Mouse (Mus musculus) MEL (cell line): ENCODE data around the gene D430041D05Rik. TPM values are rescaled to one million over a fixed set of nuclear protein-coding genes. Genes with fewer than 3 reads are reported as not detected.

ENCODE experiments used
- DNase-seq: peaks from one replicate; pipeline ENCODE4 v3.0.0; 2011; ENCODE audit warnings: low read depth, low spot score
- H3K27ac ChIP-seq: 2 replicates; pipeline ENCODE4 v1.5.1; 2012; ENCODE audit warnings: low read depth, mild to moderate bottlenecking, control low read depth, low read length, moderate library complexity; ENCODE audit not compliant: control insufficient read depth
- H3K27me3 ChIP-seq, 2 experiments: fragments of 150-350 bp in 1 of 2; sonication (generic) in 1 of 2; 2 replicates each; pipeline ENCODE4 v1.6.1; 2012; ENCODE audit warnings: low read length in 2 of 2, mild to moderate bottlenecking in 2 of 2, improper control_type of control experiment in 1 of 2, moderate library complexity in 1 of 2; ENCODE audit not compliant: insufficient read depth in 2 of 2, control insufficient read depth in 1 of 2
- H3K36me3 ChIP-seq, 2 experiments: 2 replicates each; pipeline ENCODE4 v1.6.1; 2012 to 2014; ENCODE audit warnings: low read length in 2 of 2, improper control_type of control experiment in 1 of 2, inconsistent platforms in 1 of 2, mild to moderate bottlenecking in 1 of 2; ENCODE audit not compliant: insufficient read depth in 2 of 2, control insufficient read depth in 1 of 2
- H3K4me1 ChIP-seq, 2 experiments: fragments of 150-350 bp in 1 of 2; sonication (generic) in 1 of 2; 2 replicates each; pipeline ENCODE4 v1.6.1; 2012; ENCODE audit warnings: low read length in 2 of 2, improper control_type of control experiment in 1 of 2, mild to moderate bottlenecking in 1 of 2; ENCODE audit not compliant: insufficient read depth in 2 of 2, control insufficient read depth in 1 of 2
- H3K4me3 ChIP-seq, 2 experiments: fragments of 150-350 bp in 1 of 2; sonication (generic) in 1 of 2; 2 replicates each; pipeline ENCODE4 v1.5.1; 2012; ENCODE audit warnings: low read depth in 2 of 2, low read length in 2 of 2, mild to moderate bottlenecking in 2 of 2, moderate library complexity in 2 of 2, control low read depth in 1 of 2, improper control_type of control experiment in 1 of 2; ENCODE audit not compliant: control insufficient read depth in 1 of 2, insufficient read depth in 1 of 2
- H3K79me2 ChIP-seq: 2 replicates; pipeline ENCODE4 v1.6.1; 2012; ENCODE audit warnings: mild to moderate bottlenecking, low read length, moderate library complexity; ENCODE audit not compliant: control insufficient read depth, poor library complexity, insufficient read depth
- H3K9ac ChIP-seq: 2 replicates; pipeline ENCODE4 v1.6.1; 2012; ENCODE audit warnings: low read depth, mild to moderate bottlenecking, control low read depth, low read length, moderate library complexity; ENCODE audit not compliant: control insufficient read depth, poor library complexity, severe bottlenecking
- H3K9me3 ChIP-seq: fragments of 150-350 bp; sonication (generic); replicated peaks from 2 replicates; pipeline ENCODE4 v1.6.1; 2012; ENCODE audit warnings: mild to moderate bottlenecking, low read length, improper control_type of control experiment, moderate library complexity; ENCODE audit not compliant: insufficient read depth
- CHD2 ChIP-seq: IDR thresholded peaks from 2 replicates; pipeline ENCODE4 v1.6.1; 2011; ENCODE audit warnings: low read length, improper control_type of control experiment
- CTCF ChIP-seq, 3 experiments: IDR thresholded peaks in 2 of 3; conservative IDR thresholded peaks in 1 of 3; 2 replicates each; pipeline ENCODE4 v1.5.1; 2011 to 2012; ENCODE audit warnings: low read length in 3 of 3, low read depth in 2 of 3, mild to moderate bottlenecking in 2 of 3, improper control_type of control experiment in 1 of 3, inconsistent platforms in 1 of 3, mixed read lengths in 1 of 3, moderate library complexity in 1 of 3; ENCODE audit not compliant: control insufficient read depth in 1 of 3, insufficient read depth in 1 of 3, poor library complexity in 1 of 3, severe bottlenecking in 1 of 3
- E2F4 ChIP-seq: IDR thresholded peaks from 2 replicates; pipeline ENCODE4 v1.6.1; 2011; ENCODE audit warnings: low read depth, low read length, improper control_type of control experiment, borderline replicate concordance
- EP300 ChIP-seq, 2 experiments: IDR thresholded peaks; 2 replicates each; pipeline ENCODE4 v1.6.1; 2011; ENCODE audit warnings: improper control_type of control experiment in 2 of 2, low read length in 2 of 2, low read depth in 1 of 2, mild to moderate bottlenecking in 1 of 2
- GABPA ChIP-seq: IDR thresholded peaks from 2 replicates; pipeline ENCODE4 v1.6.1; 2012; ENCODE audit warnings: low read depth, mild to moderate bottlenecking, inconsistent platforms, low read length, improper control_type of control experiment, moderate library complexity
- GATA1 ChIP-seq: IDR thresholded peaks from 2 replicates; pipeline ENCODE4 v1.6.1; 2011; ENCODE audit warnings: low read depth, low read length, improper control_type of control experiment
- JUND ChIP-seq: IDR thresholded peaks from 2 replicates; pipeline ENCODE4 v1.6.1; 2011; ENCODE audit warnings: low read depth, mild to moderate bottlenecking, improper control_type of control experiment, low read length
- KAT2A ChIP-seq: conservative IDR thresholded peaks from 2 replicates; pipeline ENCODE4 v1.6.1; 2012; ENCODE audit warnings: low read depth, low read length, improper control_type of control experiment, inconsistent platforms
- MAFK ChIP-seq: IDR thresholded peaks from 2 replicates; pipeline ENCODE4 v1.6.1; 2011; ENCODE audit warnings: low read depth, mild to moderate bottlenecking, low read length, improper control_type of control experiment, borderline replicate concordance
- MAX ChIP-seq: IDR thresholded peaks from 2 replicates; pipeline ENCODE4 v1.6.1; 2011; ENCODE audit warnings: low read length, improper control_type of control experiment
- MXI1 ChIP-seq: IDR thresholded peaks from 2 replicates; pipeline ENCODE4 v1.6.1; 2011; ENCODE audit warnings: mild to moderate bottlenecking, low read depth, low read length, improper control_type of control experiment
- MYC ChIP-seq: IDR thresholded peaks from 2 replicates; pipeline ENCODE4 v1.6.1; 2011; ENCODE audit warnings: low read depth, mild to moderate bottlenecking, low read length, improper control_type of control experiment, moderate library complexity
- POLR2A ChIP-seq, 2 experiments: IDR thresholded peaks; 2 replicates each; pipeline ENCODE4 v1.6.1; 2011 to 2012; ENCODE audit warnings: low read length in 2 of 2, mild to moderate bottlenecking in 2 of 2, control low read depth in 1 of 2, improper control_type of control experiment in 1 of 2, low read depth in 1 of 2, moderate library complexity in 1 of 2; ENCODE audit not compliant: control insufficient read depth in 1 of 2, insufficient read depth in 1 of 2, poor library complexity in 1 of 2
- POLR2AphosphoS5 ChIP-seq: IDR thresholded peaks from 2 replicates; pipeline ENCODE4 v1.6.1; 2012; ENCODE audit warnings: low read depth, borderline replicate concordance, mild to moderate bottlenecking, inconsistent platforms, low read length, moderate library complexity, mixed read lengths
- SMC3 ChIP-seq: IDR thresholded peaks from 2 replicates; pipeline ENCODE4 v1.6.1; 2011; ENCODE audit warnings: low read depth, low read length, improper control_type of control experiment
- TAL1 ChIP-seq: IDR thresholded peaks from 2 replicates; pipeline ENCODE4 v1.6.1; 2012; ENCODE audit warnings: mild to moderate bottlenecking, inconsistent platforms, low read length, moderate library complexity, mixed read lengths
- TBP ChIP-seq: IDR thresholded peaks from 2 replicates; pipeline ENCODE4 v1.8.0; 2011; ENCODE audit warnings: low read depth, low read length, improper control_type of control experiment
- TCF12 ChIP-seq: IDR thresholded peaks from 2 replicates; pipeline ENCODE4 v1.6.1; 2014; ENCODE audit warnings: low read depth, mild to moderate bottlenecking, inconsistent platforms, low read length, improper control_type of control experiment, moderate library complexity
- USF2 ChIP-seq, 2 experiments: IDR thresholded peaks; 2 replicates each; pipeline ENCODE4 v1.6.1; 2011 to 2012; ENCODE audit warnings: improper control_type of control experiment in 2 of 2, low read length in 2 of 2, borderline replicate concordance in 1 of 2, inconsistent platforms in 1 of 2, low read depth in 1 of 2, mild to moderate bottlenecking in 1 of 2; ENCODE audit not compliant: insufficient read depth in 1 of 2
- ZC3H11A ChIP-seq: IDR thresholded peaks from 2 replicates; pipeline ENCODE4 v1.6.1; 2012; ENCODE audit warnings: low read depth, mild to moderate bottlenecking, inconsistent platforms, low read length, improper control_type of control experiment
- polyA plus RNA-seq, 2 experiments: library from polyadenylated mRNA; stranded (reverse) in 1 of 2; unstranded in 1 of 2; fragments of >175 nt in 1 of 2; fragments of >200 nt in 1 of 2; gene quantifications; 2 replicates each; pipeline versions ENCODE4 v1.2.1 to v1.2.4; 2012; ENCODE audit warnings: low replicate concordance in 2 of 2, low read depth in 1 of 2; ENCODE audit not compliant: insufficient read length in 2 of 2, insufficient read depth in 1 of 2, missing spikeins in 1 of 2
- total RNA-seq: library from RNA; depleted of rRNA; stranded (reverse); fragments of 300-350 nt; gene quantifications from 2 replicates; pipeline ENCODE4 v1.2.3, GENCODE M21; 2012

Gene D430041D05Rik
- total and polyA plus RNA-seq, 3 experiments: 0.46 to 1.1 TPM; not detected in 1

DNA sequence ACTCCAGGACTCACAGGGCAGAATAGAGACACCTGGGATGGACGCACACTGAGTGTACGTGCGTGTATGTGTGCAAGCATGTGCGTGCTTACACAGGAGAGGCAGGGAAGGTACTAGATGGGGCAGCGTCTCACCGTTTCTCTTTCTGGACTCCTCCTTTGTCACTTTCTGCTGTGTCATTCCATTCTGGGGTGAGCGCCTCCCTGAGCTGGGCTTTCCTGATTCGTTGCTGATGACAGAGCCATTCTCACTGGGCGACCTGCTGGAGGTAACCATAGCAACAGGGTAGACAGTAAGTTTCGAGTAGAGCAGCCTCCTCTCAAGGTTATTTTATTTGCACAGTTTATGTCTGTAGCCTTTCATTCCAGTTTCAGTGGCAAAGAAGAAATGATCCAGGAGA, 202.9 kb downstream of the D430041D05Rik start:
- no peak for TF ChIP-seq USF2 (IDR thresholded peaks at IDR 0.05; ENCODE audit: borderline replicate concordance in 1 of 2, insufficient read depth in 1 of 2, low read depth in 1 of 2, low read length in 2 of 2)
- TF ChIP-seq CTCF (IDR thresholded peaks at IDR 0.05 in 2 of 3, conservative IDR thresholded peaks at IDR 0.05 in 1 of 3; ENCODE audit: control insufficient read depth in 1 of 3, insufficient read depth in 1 of 3, low read depth in 2 of 3, low read length in 3 of 3, poor library complexity in 1 of 3, severe bottlenecking in 1 of 3): no peak
- no peak for TF ChIP-seq GATA1
- H3K27me3 ChIP-seq: no peaks in the 10 kb centered on the region; a peak in 1 of 4 replicates
- H3K79me2 ChIP-seq: no peaks in the 10 kb centered on the region
- H3K9me3 ChIP-seq: no peaks in the 10 kb centered on the region
- no peaks in the 10 kb centered on the region; a peak in 1 of 4 replicates for H3K36me3 ChIP-seq
- H3K9ac ChIP-seq: no peak overlapping the region
- no peak overlapping the region for H3K27ac ChIP-seq
- H3K4me1 ChIP-seq: peaks cover 0 to 5% of the 10 kb centered on the region in 2 experiments; a peak in 1 of 4 replicates
- H3K4me3 ChIP-seq: no peak overlapping the region
- DNase-seq: peak; percentile 78

DNA sequence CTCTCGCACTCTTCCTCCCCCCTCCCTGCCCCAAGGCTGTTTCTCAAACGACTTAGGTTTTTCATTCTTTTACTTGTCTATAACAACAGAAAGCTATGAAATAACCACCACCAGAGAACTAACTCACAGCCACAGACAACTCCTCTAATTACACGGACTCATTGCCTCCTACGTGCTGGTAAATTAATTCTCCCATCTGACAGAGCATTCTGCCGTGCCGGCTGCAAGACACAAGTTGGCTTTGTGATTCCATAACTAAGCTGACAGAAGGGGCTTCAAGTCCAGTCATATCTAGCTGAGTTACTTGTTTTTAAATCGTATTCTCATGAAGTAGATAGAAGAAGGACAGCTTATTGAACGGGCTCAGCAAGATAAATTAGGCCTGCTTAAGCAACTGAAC, 205.2 kb downstream of the D430041D05Rik start:
- Histone ChIP-seq H3K27ac (no peak overlapping the region), H3K79me2 (no peaks in the 10 kb centered on the region), H3K27me3 (no peaks in the 10 kb centered on the region; a peak in 1 of 4 replicates), H3K36me3 (no peaks in the 10 kb centered on the region; a peak in 1 of 4 replicates), H3K4me1 (peaks cover 0 to 5% of the 10 kb centered on the region in 2 experiments; a peak in 1 of 4 replicates), H3K9ac (no peak overlapping the region), H3K4me3 (no peak overlapping the region), H3K9me3 (no peaks in the 10 kb centered on the region)
- no peak for DNase-seq
- TF ChIP-seq SMC3 (no peak), POLR2A (IDR thresholded peaks at IDR 0.05; ENCODE audit: control insufficient read depth in 1 of 2, insufficient read depth in 1 of 2, low read depth in 1 of 2, low read length in 2 of 2, poor library complexity in 1 of 2) (no peak), ZC3H11A (no peak), JUND (no peak), E2F4 (no peak), MYC (no peak), TAL1 (no peak), POLR2AphosphoS5 (no peak)

DNA sequence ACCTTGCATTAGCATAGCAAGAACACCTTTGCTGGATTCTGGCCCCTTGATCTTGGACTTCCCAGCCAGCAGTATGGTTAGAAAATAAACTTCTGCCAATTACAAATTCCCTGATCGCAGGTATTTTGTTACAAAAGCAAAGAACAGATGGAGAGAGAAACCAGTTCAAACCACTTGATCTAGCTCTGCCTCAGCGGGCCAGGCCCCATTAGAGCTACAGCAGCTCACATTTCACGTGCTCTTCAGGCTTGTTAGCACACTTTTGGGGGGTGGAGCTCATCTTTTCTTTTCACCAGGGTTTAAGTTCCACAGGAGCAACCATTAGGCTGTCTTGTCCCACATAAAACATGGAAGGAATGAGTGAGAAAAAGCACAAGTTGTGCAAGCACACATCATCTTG, 210.6 kb downstream of the D430041D05Rik start:
- DNase-seq: no peak
- Histone ChIP-seq H3K27ac (no peak overlapping the region), H3K9me3 (no peaks in the 10 kb centered on the region), H3K9ac (no peak overlapping the region), H3K27me3 (0 out of 4 replicates have a peak, but pooled peaks cover 0 to 1% of the 10 kb centered on the region in 2 experiments), H3K79me2 (no peaks in the 10 kb centered on the region), H3K4me3 (no peak overlapping the region), H3K4me1 (no peaks in the 10 kb centered on the region), H3K36me3 (no peaks in the 10 kb centered on the region)
- TF ChIP-seq MXI1 (no peak), GATA1 (no peak), TBP (no peak), JUND (no peak), CHD2 (no peak), TAL1 (no peak), GABPA (no peak), TCF12 (no peak), EP300 (IDR thresholded peaks at IDR 0.05; ENCODE audit: low read depth in 1 of 2, low read length in 2 of 2) (no peak), MAFK (no peak), KAT2A (no peak), ZC3H11A (no peak), MAX (no peak), USF2 (IDR thresholded peaks at IDR 0.05; ENCODE audit: borderline replicate concordance in 1 of 2, insufficient read depth in 1 of 2, low read depth in 1 of 2, low read length in 2 of 2) (no peak)
